Mouse (Mus musculus): ENCODE measurements at regions not wholly inside any gene's neighbourhood (a gene's known extent, or its start where the extent isn't known, plus 50 kb on each side); places are given as distances from the start of the nearest gene placed in this dataset.

- DNase-seq (ENCODE audit: low spot score): no peak
These were observed 458.6 kb downstream of the Cd83 start for GRCm38 (mm10) chr13:44243211-44243610.

- DNase-seq (ENCODE audit: low spot score): no peak
These were observed 462.2 kb downstream of the Cd83 start for GRCm38 (mm10) chr13:44246714-44247251.

- no peak for DNase-seq (ENCODE audit: low spot score)
These were observed 463.3 kb downstream of the Cd83 start for GRCm38 (mm10) chr13:44247861-44248260.

GRCm38 (mm10) chr13:44248401-44248800, 463.8 kb downstream of the Cd83 start:
- DNase-seq (ENCODE audit: low spot score): peak; percentile 27

- no peak for DNase-seq (ENCODE audit: low spot score)
These were observed 464.5 kb downstream of the Cd83 start for GRCm38 (mm10) chr13:44249119-44249518.

- peak; percentile 17 for DNase-seq (ENCODE audit: low spot score)
These were observed 466.1 kb downstream of the Cd83 start for GRCm38 (mm10) chr13:44250474-44251201.

GRCm38 (mm10) chr13:44251503-44251902, 466.9 kb downstream of the Cd83 start:
- no peak for DNase-seq (ENCODE audit: low spot score)

GRCm38 (mm10) chr13:44252496-44252895, 467.9 kb downstream of the Cd83 start:
- no peak for DNase-seq (ENCODE audit: low spot score)

GRCm38 (mm10) chr13:44258422-44258821, 470.9 kb upstream of the Jarid2 start:
- DNase-seq (ENCODE audit: low spot score): no peak

GRCm38 (mm10) chr13:44260039-44260438, 469.2 kb upstream of the Jarid2 start:
- peak; percentile 55 for DNase-seq (ENCODE audit: low spot score)

- no peak for DNase-seq (ENCODE audit: low spot score)
These were observed 468.5 kb upstream of the Jarid2 start for GRCm38 (mm10) chr13:44260637-44261333.

GRCm38 (mm10) chr13:44272746-44273524, 456.3 kb upstream of the Jarid2 start:
- no peak for DNase-seq (ENCODE audit: low spot score)

- DNase-seq (ENCODE audit: low spot score): no peak
These were observed 451.3 kb upstream of the Jarid2 start for GRCm38 (mm10) chr13:44277952-44278351.

GRCm38 (mm10) chr13:44279036-44279435, 450.2 kb upstream of the Jarid2 start:
- DNase-seq (ENCODE audit: low spot score): no peak

- DNase-seq (ENCODE audit: low spot score): no peak
These were observed 449.0 kb upstream of the Jarid2 start for GRCm38 (mm10) chr13:44280296-44280695.

- DNase-seq (ENCODE audit: low spot score): no peak
These were observed 447.5 kb upstream of the Jarid2 start for GRCm38 (mm10) chr13:44281796-44282195.

GRCm38 (mm10) chr13:44282306-44282705, 447.0 kb upstream of the Jarid2 start:
- no peak for DNase-seq (ENCODE audit: low spot score)

- no peak for DNase-seq (ENCODE audit: low spot score)
These were observed 446.3 kb upstream of the Jarid2 start for GRCm38 (mm10) chr13:44282731-44283571.

- DNase-seq (ENCODE audit: low spot score): no peak
These were observed 443.4 kb upstream of the Jarid2 start for GRCm38 (mm10) chr13:44285881-44286280.

GRCm38 (mm10) chr13:44290199-44290598, 439.1 kb upstream of the Jarid2 start:
- no peak for DNase-seq (ENCODE audit: low spot score)

- no peak for DNase-seq (ENCODE audit: low spot score)
These were observed 436.7 kb upstream of the Jarid2 start for GRCm38 (mm10) chr13:44292476-44293056.

Data from embryo, embryonic 10.5 days (tissue).